Mouse (Mus musculus): ENCODE measurements around the gene Hepacam.

Hepacam gene

DNA sequence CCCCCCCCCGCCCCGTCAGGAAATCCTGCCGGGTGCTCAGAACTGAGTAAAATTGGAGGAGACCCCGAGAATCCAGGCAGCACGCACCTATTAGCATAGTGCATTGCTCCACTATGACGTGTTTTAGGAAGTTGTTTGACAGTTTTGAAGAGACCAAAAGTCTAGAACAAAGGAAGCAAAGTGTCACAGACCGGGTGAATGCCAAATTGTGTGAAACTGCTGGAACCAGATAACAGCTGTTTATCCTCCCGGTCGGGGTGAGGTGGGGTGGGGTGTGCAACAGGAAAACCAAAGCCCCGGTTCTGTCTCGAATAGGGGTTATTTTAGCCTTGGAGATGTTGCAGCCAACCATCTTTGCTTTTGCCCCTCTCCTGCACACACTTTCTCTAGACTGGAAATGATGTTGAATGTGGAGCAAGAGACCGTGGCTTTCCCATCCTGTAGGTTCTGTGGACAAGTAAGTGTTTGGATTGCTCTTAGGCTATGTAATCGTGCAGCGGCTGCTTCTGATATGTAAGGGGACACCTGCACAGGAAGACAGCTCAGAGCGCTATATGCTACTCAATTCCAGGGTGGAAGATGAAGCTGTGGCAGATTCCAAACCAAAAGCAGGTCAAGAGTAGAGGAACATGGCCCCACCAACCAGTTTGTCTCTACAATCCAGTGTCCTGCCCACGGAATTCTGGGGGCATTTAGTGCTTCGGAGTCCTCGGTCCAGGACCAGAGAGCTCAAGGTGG lies 66.8 kb downstream of the Hepacam start:
- no peak for DNase-seq (ENCODE audit: low read depth, low spot score)

DNA sequence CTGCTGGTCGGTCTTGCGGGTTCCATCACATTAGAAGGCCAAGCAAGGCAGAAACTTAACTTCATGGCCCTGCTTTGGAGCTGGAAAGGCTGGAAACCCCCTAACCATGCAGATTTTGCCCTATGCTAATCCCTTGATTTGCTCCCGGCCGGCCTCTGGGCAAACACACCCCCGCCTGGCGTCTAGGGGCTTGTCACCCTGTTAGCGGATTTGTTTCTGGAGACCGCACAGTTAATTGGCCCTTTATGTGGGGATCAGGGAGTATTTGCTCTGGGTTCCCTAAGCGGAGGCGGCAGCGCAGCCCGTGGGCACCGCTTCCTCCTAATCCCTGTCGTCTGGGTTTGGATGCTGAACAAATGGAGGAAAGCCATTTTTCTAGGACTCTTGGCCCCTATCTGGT lies 67.8 kb downstream of the Hepacam start:
- no peak for DNase-seq (ENCODE audit: low read depth, low spot score)

DNA sequence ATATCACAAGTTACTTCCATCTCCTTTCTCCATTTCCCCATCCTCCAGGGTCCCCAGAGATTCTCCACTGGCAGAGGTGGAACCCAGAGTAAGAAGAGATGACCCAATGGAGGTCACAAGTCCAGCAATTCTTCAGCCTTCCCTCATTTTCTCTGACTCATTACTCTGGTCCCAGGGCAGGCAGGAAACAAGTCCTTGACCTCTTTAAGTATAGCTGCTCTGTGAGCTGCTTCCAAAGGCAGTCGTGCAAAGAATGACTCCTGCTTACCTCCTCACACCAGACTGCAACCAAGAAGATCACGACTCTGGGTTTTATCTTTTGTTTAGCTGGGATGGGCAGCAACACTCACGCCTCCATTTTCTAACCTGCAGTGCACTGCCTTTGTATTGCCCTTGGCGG lies 68.5 kb downstream of the Hepacam start:
- DNase-seq (ENCODE audit: low read depth, low spot score): no peak
